Mouse (Mus musculus) stomach, postnatal 0 days (tissue): ENCODE measurements around the gene Timm17a.

ENCODE experiments used
- CTCF ChIP-seq: IDR thresholded peaks from 2 replicates; pipeline ENCODE4 v1.5.1; 2016; ENCODE audit warnings: antibody characterized with exemption, low read depth, mild to moderate bottlenecking, moderate library complexity
- EP300 ChIP-seq: optimal IDR thresholded peaks from 2 replicates; pipeline ENCODE3; 2016; ENCODE audit warnings: antibody characterized with exemption

DNA sequence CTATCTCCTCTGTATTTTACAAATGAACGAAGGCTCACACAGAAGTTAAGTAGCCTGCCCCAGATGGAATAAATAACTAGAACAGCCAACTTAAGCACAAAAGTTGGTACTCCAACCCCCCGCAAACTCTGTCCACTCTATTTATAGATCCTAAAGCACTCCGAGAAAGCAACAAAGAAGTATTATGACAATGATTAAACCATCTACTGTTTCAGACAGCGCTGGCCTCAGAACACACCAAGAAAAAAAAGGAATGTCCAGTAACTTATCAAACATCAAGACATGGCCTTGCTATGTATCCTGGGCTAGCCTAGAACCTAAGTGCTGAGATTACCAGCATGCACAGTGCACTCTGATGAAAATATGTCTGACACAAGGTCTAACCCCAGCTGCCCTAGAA is 1.4 kb downstream of the Timm17a start:
- no peak for TF ChIP-seq CTCF
- no peak for TF ChIP-seq EP300
